Mouse (Mus musculus): ENCODE measurements around the gene Nop16.
"Not testable (repeated sequence)": the region's sequence is repeated elsewhere in the genome, so short reads cannot be mapped to it uniquely, and the experiment has no call there.

Nop16 gene

DNA sequence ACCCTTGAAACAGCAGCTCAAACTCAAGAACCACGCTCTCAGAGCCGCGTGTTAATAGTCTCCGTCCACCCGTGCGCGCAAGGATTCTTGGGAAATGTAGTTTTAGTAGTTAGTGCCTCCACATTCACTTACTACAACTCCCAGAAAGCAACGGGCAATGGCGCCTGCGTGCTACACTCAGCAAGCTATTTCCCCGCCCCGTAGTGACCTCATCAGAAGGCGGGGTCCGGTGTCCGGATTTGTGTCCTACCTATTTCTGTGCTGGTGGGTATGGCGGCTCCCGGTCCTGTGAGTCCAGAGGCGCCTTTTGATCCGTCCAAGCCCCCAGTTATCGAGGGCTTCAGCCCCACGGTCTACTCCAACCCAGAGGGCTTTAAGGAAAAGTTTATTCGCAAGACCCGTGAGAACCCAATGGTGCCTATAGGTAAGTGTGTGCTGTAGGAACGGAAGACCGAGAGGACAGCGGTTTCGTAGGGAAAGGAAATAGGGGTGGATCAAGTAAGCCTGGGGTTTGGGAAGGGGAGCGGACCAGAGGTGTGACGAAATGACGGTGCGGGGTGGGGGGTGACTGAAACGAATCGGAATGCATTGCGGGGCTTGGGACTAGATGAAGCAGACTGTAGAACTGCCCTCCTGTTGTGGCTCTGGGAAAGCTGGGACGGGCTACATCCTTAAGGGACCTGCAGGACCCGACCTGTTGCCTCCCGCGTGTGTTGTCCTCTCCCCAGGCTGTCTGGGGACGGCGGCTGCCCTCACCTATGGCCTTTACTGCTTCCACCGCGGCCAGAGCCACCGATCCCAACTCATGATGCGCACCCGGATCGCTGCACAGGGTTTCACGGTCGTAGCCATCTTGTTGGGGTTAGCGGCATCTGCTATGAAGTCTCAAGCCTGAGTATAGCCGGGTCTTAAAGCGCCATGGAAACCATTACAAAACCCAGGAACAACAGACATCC lies at the start of gene Nop16, which contains the start of gene Higd2a:
Nop16 (minus strand) TSS at position 95 of the 956 bp plus-strand sequence.
Higd2a (plus strand) TSS at position 212 of the 956 bp plus-strand sequence.
- DNase-seq, result peak; percentile 99

DNA sequence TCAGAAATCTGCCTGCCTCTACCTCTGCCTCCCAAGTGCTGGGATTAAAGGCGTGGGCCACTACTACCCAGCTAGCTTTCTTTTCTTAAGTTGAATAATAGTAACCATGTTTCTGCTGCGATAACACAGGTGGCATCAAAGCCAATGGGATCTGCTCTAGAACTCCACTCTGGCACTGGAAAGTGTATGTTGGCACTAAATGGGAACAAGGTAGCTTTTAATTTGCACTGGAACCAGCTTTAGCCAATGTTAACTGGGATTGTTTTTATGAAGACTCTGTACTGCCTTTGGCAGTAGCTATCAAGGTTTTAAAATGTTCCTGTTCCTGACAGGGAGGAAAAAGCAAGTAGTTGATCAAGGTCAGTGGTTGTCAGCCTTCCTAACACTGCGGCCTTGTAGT lies 45.1 kb upstream of the Nop16 start:
- no peak for DNase-seq

- no peak for DNase-seq
These were observed 42.9 kb upstream of the Nop16 start for GRCm38 (mm10) chr13:54632731-54633277.

- no peak for DNase-seq
These were observed 39.2 kb upstream of the Nop16 start for GRCm38 (mm10) chr13:54629128-54629527.

DNA sequence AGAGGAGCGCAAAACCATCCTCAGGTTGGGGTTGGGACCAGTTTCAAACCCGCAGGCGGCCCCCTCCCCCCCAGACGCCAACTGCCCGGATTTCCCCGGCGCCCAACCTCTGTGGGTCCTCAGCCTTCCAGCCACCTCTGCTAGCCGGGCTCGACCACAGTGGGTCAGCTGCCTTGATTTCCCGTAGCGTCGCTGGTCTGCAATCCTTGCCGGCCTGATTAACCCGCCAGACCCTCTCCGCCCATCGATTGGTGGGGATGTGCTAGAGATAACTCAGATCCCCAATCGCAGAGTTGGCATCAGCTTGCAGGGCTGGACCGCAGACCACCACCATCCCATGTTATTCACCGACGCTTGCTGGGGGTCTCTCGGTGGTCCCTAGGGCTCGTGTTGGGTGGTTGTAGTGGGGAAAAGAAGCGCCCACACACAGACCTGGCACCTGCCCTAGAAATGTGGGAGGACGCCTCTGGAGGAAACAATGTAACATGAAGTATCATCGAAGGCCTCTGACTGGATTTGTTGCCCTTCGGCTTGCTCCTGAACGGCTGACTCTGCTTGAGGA lies 32.2 kb upstream of the Nop16 start:
- peak; percentile 46 for DNase-seq

- peak; percentile 98 for DNase-seq
These were observed 31.5 kb upstream of the Nop16 start, which contains the start of gene Faf2 for GRCm38 (mm10) chr13:54621155-54621932. Faf2 (plus strand) TSS chr13:54621784.

DNA sequence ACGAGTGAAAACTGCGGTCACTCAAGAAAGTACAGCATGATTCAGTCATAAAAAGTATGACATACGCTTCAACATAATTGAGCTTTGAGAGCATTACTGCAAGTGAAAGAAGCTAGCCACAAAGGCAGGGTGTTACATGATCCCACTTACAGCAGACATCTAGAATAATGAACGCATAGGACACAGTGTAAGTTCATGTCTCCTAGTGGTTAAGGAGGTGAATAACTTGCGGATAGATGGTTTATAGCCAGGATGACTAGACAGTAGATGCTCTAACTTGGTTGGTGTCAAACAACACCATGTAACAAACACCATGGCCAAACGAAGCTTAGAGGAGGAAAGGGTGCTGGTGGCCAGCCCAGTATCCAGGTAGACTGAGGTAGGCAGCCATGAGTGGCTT lies 27.1 kb upstream of the Nop16 start:
- no peak for DNase-seq

- no peak for DNase-seq
These were observed 26.4 kb upstream of the Nop16 start for GRCm38 (mm10) chr13:54616307-54616706.

GRCm38 (mm10) chr13:54613141-54613540 lies 23.3 kb upstream of the Nop16 start:
- not testable (repeated sequence) for DNase-seq

- peak; percentile 88 for DNase-seq
These were observed 21.3 kb upstream of the Nop16 start, which contains the start of gene Cltb for GRCm38 (mm10) chr13:54610972-54611754. Cltb (minus strand) TSS chr13:54611344.

GRCm38 (mm10) chr13:54610613-54610971 lies 20.7 kb upstream of the Nop16 start:
- DNase-seq, result no peak

DNA sequence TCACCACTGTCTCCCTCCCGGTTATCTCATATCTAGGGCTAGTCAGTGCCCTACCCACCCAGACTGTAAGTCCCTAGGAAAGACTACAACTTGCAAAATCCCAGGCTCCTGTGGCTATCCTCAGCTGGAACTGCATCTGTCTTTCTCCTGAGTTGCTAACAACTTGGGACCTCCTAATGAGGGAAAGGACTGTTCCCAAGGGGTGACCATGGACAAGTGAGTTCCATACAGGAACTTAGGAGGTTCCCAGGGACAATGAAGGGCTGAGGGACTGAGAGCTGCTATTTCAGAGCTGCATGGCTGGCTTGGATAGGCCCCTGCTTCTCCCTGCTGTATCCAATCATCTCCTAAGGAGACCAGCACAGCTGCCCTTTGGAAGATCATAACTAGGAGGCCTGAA lies 19.4 kb upstream of the Nop16 start:
- DNase-seq, result no peak

DNA sequence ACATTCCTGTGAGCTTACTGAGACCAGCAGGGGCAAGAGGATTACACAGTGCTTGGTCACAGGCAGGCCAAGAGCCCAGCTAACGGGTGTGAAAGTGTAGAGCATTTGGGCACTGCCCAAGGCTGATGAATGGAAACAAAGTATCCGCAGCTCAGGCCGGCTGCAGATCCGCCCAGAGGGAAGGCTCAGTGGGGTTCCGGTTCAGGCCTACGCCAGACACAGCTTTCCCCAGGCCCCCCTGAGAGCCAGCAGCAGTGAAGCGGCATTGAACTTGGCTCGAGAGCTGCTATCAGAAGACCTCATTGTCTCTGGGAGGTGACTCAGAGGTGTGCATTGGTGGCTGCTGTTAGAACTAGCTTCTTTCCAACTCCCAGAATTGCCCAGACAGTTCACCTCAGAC lies 18.8 kb upstream of the Nop16 start:
- no peak for DNase-seq

DNA sequence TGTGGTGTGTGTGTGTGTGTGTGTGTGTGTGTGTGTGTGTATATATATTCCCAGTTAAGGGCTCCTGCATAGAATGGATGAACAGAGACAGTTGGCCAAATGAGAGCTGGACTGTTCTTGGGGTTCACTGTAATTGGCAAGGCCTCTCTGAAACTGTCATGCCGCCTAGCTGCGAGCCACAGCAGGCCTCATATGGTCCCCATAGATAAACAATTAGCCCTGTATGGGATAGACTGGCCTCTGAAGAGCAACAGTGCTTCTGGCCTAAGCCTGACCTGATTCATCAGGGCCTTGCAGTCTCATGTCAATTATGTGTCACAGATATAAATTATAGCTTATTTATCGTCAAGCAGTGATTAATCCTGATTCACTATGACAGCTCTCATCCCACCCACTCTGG lies 18.1 kb upstream of the Nop16 start:
- no peak for DNase-seq

GRCm38 (mm10) chr13:54607204-54607603 lies 17.3 kb upstream of the Nop16 start:
- no peak for DNase-seq

DNA sequence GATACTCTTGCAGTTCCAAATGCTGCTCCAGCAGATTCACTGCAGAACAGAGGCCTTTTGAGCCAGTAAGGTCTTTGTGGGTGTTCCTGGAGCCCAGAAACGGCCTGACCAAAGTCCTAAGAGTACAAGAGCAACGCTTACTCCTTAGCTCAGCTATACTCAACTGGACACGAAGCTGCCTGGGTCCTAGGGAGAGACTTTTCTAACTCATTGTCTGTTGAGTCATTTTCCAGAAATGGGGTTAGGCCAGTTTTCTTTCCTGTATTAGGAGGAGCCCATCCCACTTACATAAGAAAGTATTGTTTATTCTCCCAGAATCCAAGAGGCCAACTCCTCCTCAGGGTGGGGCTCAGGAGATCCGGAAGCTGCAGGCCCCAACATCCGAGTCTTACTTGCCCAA lies 15.5 kb upstream of the Nop16 start:
- no peak for DNase-seq

- no peak for DNase-seq
These were observed 14.3 kb upstream of the Nop16 start for GRCm38 (mm10) chr13:54604221-54604620.

GRCm38 (mm10) chr13:54603501-54603900 lies 13.6 kb upstream of the Nop16 start:
- no peak for DNase-seq

GRCm38 (mm10) chr13:54602639-54603111 lies 12.8 kb upstream of the Nop16 start:
- DNase-seq, result no peak

- DNase-seq, result no peak
These were observed 8.8 kb upstream of the Nop16 start for GRCm38 (mm10) chr13:54598622-54599143.

DNA sequence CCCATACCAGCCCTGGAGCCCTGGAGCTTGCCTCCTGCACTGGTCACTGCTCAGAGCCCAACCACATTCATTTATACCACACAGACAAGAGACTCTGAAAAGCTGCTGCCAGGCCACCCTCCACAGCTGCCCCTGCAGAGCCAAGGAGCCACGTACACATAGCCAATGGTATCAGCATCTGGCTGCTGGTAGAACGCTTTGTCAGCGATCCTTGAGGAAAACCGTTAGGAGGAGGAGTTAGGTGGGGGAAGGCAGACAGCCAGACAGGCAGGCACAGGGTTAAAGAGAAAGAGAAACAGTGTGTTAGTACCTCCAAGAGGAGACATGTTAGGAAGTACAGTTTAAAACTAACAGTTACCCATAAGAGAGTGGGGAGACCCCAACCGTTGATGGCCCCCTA lies 7.0 kb upstream of the Nop16 start:
- DNase-seq, result no peak
